Mouse (Mus musculus) heart, postnatal 14 days (tissue): ENCODE measurements around the gene Gm34302. TPM values are rescaled to one million over a fixed set of nuclear protein-coding genes. Genes with fewer than 3 reads are reported as not detected.
"Not testable (repeated sequence)": the region's sequence is repeated elsewhere in the genome, so short reads cannot be mapped to it uniquely, and the experiment has no call there.

Experiments used
- DNase-seq, 2 experiments: peaks; one replicate each; pipeline ENCODE4 v3.0.0; 2021 to 2022
- intact Hi-C: fragments of 180-260 bp; cut with DNase I; formaldehyde crosslinking; loops from one replicate; pipeline ENCODE4 v1.15.1; 2025
- long read RNA-seq, 2 experiments: library from polyadenylated mRNA; stranded (forward); transcript quantifications; one replicate each; pipeline ENCODE4 v2.0.0; 2021
- total RNA-seq, 2 experiments: library from RNA; stranded (reverse); gene quantifications; 2 replicates each; pipeline ENCODE4 v1.2.3; 2021

Gene Gm34302
- total RNA-seq = 100 to 1,000 TPM; 303 to 346 TPM
- long read RNA-seq, experiment 1, transcript Gm34302-201 (3 exons, 243 nt) = major isoform, 38 of 48 reads
- long read RNA-seq, experiment 1, partial matches to known transcripts = 0 of 48 reads
- long read RNA-seq, experiment 1, other reads (novel, unspliced or antisense) = 10 of 48 reads
- long read RNA-seq, experiment 2, transcript Gm34302-201 (3 exons, 243 nt) = major isoform, 50 of 65 reads
- long read RNA-seq, experiment 2, partial matches to known transcripts = 0 of 65 reads
- long read RNA-seq, experiment 2, other reads (novel, unspliced or antisense) = 15 of 65 reads

GRCm38 (mm10) chr3:63483726-63484125 lies at the start of gene Gm34302:
TSS of gene Gm34302 (minus strand) at chr3:63483879.
- intact Hi-C loops = no loop called here
- peak in 1 of 2 experiments; percentile 3 for DNase-seq

GRCm38 (mm10) chr3:63531847-63532246 lies 48.2 kb upstream of the Gm34302 start:
- no peak for DNase-seq
- intact Hi-C loops = no loop called here

GRCm38 (mm10) chr3:63517681-63518080 lies 34.0 kb upstream of the Gm34302 start:
- no peak for DNase-seq
- intact Hi-C loops = no loop called here

GRCm38 (mm10) chr3:63516279-63516678 lies 32.6 kb upstream of the Gm34302 start:
- DNase-seq, intact Hi-C loops: not testable (repeated sequence)

- DNase-seq = peak; percentile 20 to 22
- intact Hi-C loops = no loop called here
Measured at GRCm38 (mm10) chr3:63511316-63511715, 27.6 kb upstream of the Gm34302 start.

GRCm38 (mm10) chr3:63509484-63509883 lies 25.8 kb upstream of the Gm34302 start:
- intact Hi-C loops = no loop called here

GRCm38 (mm10) chr3:63508924-63509323 lies 25.2 kb upstream of the Gm34302 start:
- intact Hi-C loops = no loop called here
- DNase-seq = no peak

More at GRCm38 (mm10) chr3:63509484-63509883, 25.8 kb upstream of the Gm34302 start:
- DNase-seq = no peak

GRCm38 (mm10) chr3:63504433-63504832 lies 20.8 kb upstream of the Gm34302 start:
- intact Hi-C loops = no loop called here

GRCm38 (mm10) chr3:63494625-63495382 lies 11.1 kb upstream of the Gm34302 start:
- no peak for DNase-seq
- intact Hi-C loops = no loop called here

More at GRCm38 (mm10) chr3:63504433-63504832, 20.8 kb upstream of the Gm34302 start:
- no peak for DNase-seq

- intact Hi-C loops = no loop called here
- DNase-seq = no peak
Measured at GRCm38 (mm10) chr3:63493563-63493962, 9.9 kb upstream of the Gm34302 start.

- intact Hi-C loops = no loop called here
Measured at GRCm38 (mm10) chr3:63440426-63441125, 43.1 kb downstream of the Gm34302 start.

GRCm38 (mm10) chr3:63439738-63440137 lies 43.9 kb downstream of the Gm34302 start:
- intact Hi-C loops = no loop called here

More at GRCm38 (mm10) chr3:63440426-63441125, 43.1 kb downstream of the Gm34302 start:
- peak; percentile 41 to 54 for DNase-seq

GRCm38 (mm10) chr3:63438898-63439297 lies 44.8 kb downstream of the Gm34302 start:
- intact Hi-C loops = no loop called here

More at GRCm38 (mm10) chr3:63439738-63440137, 43.9 kb downstream of the Gm34302 start:
- DNase-seq = peak; percentile 37 to 51

More at GRCm38 (mm10) chr3:63438898-63439297, 44.8 kb downstream of the Gm34302 start:
- DNase-seq = no peak

Other genes with a start within 250 kb of the Gm34302 start
- gene Mme, start 242.3 kb downstream of the Gm34302 start, total RNA-seq = 10 to 100 TPM; 10.2 to 11.9 TPM